Mouse (Mus musculus) heart, adult 2 months (tissue): ENCODE data around the gene Nos3. TPM values are rescaled to one million over a fixed set of nuclear protein-coding genes. Genes with fewer than 3 reads are reported as not detected.

ENCODE experiments used
- DNase-seq, 2 experiments: peaks; one replicate each; pipeline ENCODE4 v3.0.0; 2021
- H3K27ac ChIP-seq: fragments of 200-600 bp; 2 replicates; pipeline ENCODE4 v1.8.1; 2022
- H3K27me3 ChIP-seq: fragments of 200-500 bp; 2 replicates; pipeline ENCODE4 v1.6.1; 2012; ENCODE audit warnings: mild to moderate bottlenecking, low read length, inconsistent platforms, mixed read lengths; ENCODE audit not compliant: control insufficient read depth, insufficient read depth
- H3K36me3 ChIP-seq: fragments of 200-500 bp; 2 replicates; pipeline ENCODE4 v1.6.1; 2012; ENCODE audit warnings: low read length, inconsistent platforms; ENCODE audit not compliant: control insufficient read depth, insufficient read depth
- H3K4me1 ChIP-seq: fragments of 200-500 bp; 2 replicates; pipeline ENCODE4 v1.6.1; 2011; ENCODE audit warnings: low read length; ENCODE audit not compliant: control insufficient read depth, insufficient read depth
- H3K4me3 ChIP-seq: fragments of 200-600 bp; 2 replicates; pipeline ENCODE4 v1.8.1; 2022
- H3K79me2 ChIP-seq: fragments of 200-500 bp; replicated peaks from 2 replicates; pipeline ENCODE4 v1.6.1; 2012; ENCODE audit warnings: mild to moderate bottlenecking, inconsistent platforms, low read length, moderate library complexity, mixed read lengths; ENCODE audit not compliant: control insufficient read depth, insufficient read depth
- H3K9ac ChIP-seq: fragments of 200-500 bp; 2 replicates; pipeline ENCODE4 v1.6.1; 2012; ENCODE audit warnings: low read depth, mild to moderate bottlenecking, control low read depth, inconsistent platforms, low read length, mixed read lengths
- CTCF ChIP-seq: fragments of 200-600 bp; IDR thresholded peaks from 2 replicates; pipeline ENCODE4 v1.8.1; 2022; ENCODE audit warnings: antibody characterized with exemption, mild to moderate bottlenecking, moderate library complexity
- EP300 ChIP-seq: fragments of 200-500 bp; IDR thresholded peaks from 2 replicates; pipeline ENCODE4 v1.6.1; 2011; ENCODE audit warnings: low read depth, low read length, control low read depth; ENCODE audit not compliant: insufficient read depth
- POLR2A ChIP-seq: fragments of 200-500 bp; IDR thresholded peaks from 2 replicates; pipeline ENCODE4 v1.6.1; 2011; ENCODE audit warnings: mild to moderate bottlenecking, low read depth, low read length, control low read depth; ENCODE audit not compliant: insufficient read depth
- WGBS: fragments of 180-500 bp; shearing (Covaris S2); methylation state at CpG from one replicate; pipeline ENCODE4 v1.1.7; 2018; 5-methylcytosine and 5-hydroxymethylcytosine counted together
- intact Hi-C: fragments of 180-260 bp; cut with DNase I; formaldehyde crosslinking; loops from one replicate; pipeline ENCODE4 v1.15.1; 2025
- polyA plus RNA-seq: library from polyadenylated mRNA; depleted of rRNA; stranded (reverse); fragments of >200 nt; gene quantifications from 2 replicates; pipeline ENCODE4 v1.2.3, GENCODE M21; 2012
- total RNA-seq, 2 experiments: library from RNA; stranded (reverse); gene quantifications; 2 replicates each; pipeline ENCODE4 v1.2.3; 2021

The Nos3 gene
- total and polyA plus RNA-seq, 3 experiments: 23.5 to 30.7 (median 24.4) TPM

DNA sequence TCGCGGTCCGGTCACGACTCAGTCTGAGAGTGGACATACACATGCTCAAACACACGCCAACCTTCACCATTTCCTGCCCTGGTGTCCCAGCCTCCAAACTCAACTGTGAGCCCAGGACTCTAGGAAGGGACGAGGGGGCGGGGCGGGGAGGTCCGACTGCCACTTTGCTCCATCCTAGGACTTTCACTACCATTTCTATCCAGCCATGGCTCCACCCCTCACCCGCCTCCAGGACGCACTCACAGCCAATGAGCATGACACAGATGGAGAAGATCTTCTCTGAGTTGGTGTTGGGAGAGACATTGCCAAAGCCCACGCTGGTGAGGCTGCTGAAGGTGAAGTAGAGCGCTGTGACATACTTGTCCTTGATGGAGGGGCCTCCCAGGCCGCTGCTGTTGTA, 39.4 kb upstream of the Nos3 start:
- Histone ChIP-seq H3K27me3 (no peaks in the 10 kb centered on the region), H3K79me2 (no peaks in the 10 kb centered on the region), H3K4me3 (no peak overlapping the region), H3K4me1 (peaks cover under 1% of the 10 kb centered on the region; the same call in 1 of the 2 replicates), H3K9ac (no peak overlapping the region), H3K36me3 (no peaks in the 10 kb centered on the region), H3K27ac (no peak overlapping the region)
- 60% methylated on average over 14 of the region's 14 CpGs for WGBS
- peak in 1 of 2 experiments; percentile 19 for DNase-seq
- no peak for TF ChIP-seq EP300
- TF ChIP-seq POLR2A: no peak
- TF ChIP-seq CTCF: no peak
- intact Hi-C loops: no loop called here

- Histone ChIP-seq H3K4me3 (no peak overlapping the region), H3K4me1 (no peaks in the 10 kb centered on the region; the same call in 1 of the 2 replicates), H3K79me2 (no peaks in the 10 kb centered on the region), H3K27ac (peak overlapping the region; percentile 40), H3K9ac (no peak overlapping the region), H3K27me3 (no peaks in the 10 kb centered on the region), H3K36me3 (no peaks in the 10 kb centered on the region)
- peak in 1 of 2 experiments; percentile 24 for DNase-seq
- intact Hi-C loops: no loop called here
- WGBS: 76% methylated on average over 15 of the region's 15 CpGs
- TF ChIP-seq POLR2A: no peak
- TF ChIP-seq EP300: no peak
- no peak for TF ChIP-seq CTCF
These were observed 38.3 kb upstream of the Nos3 start for GRCm38 (mm10) chr5:24326166-24326841.

GRCm38 (mm10) chr5:24326842-24327417, 37.7 kb upstream of the Nos3 start:
- 37% methylated on average over 4 of the region's 4 CpGs for WGBS
- Histone ChIP-seq H3K27ac (peak overlapping the region; percentile 83), H3K36me3 (no peaks in the 10 kb centered on the region), H3K4me3 (no peak overlapping the region), H3K9ac (peak overlapping the region; percentile 7; the same call in 1 of the 2 replicates), H3K27me3 (no peaks in the 10 kb centered on the region), H3K79me2 (no peaks in the 10 kb centered on the region), H3K4me1 (no peaks in the 10 kb centered on the region; the same call in 1 of the 2 replicates)
- DNase-seq: peak; percentile 48 to 66
- intact Hi-C loops: no loop called here
- TF ChIP-seq CTCF: peak; percentile 13; the same call in 1 of the 2 replicates
- TF ChIP-seq EP300: no peak
- TF ChIP-seq POLR2A: peak; percentile 54; the same call in 1 of the 2 replicates

GRCm38 (mm10) chr5:24328813-24329211, 35.8 kb upstream of the Nos3 start:
- H3K9ac ChIP-seq: peak overlapping the region; percentile 65
- DNase-seq: peak in 1 of 2 experiments; percentile 45
- peak overlapping the region; percentile 83 for H3K27ac ChIP-seq
- TF ChIP-seq EP300: no peak
- TF ChIP-seq CTCF: no peak
- no peak for TF ChIP-seq POLR2A
- H3K79me2 ChIP-seq: no peaks in the 10 kb centered on the region
- WGBS: 53% methylated on average over 6 of the region's 6 CpGs
- no peaks in the 10 kb centered on the region for H3K36me3 ChIP-seq
- H3K4me1 ChIP-seq: no peaks in the 10 kb centered on the region
- H3K4me3 ChIP-seq: peak overlapping the region; percentile 38
- intact Hi-C loops: no loop called here
- H3K27me3 ChIP-seq: no peaks in the 10 kb centered on the region

- peak; percentile 72 to 85 for DNase-seq
- H3K9ac ChIP-seq: peak overlapping the region; percentile 65
- intact Hi-C loops: no loop called here
- no peaks in the 10 kb centered on the region for H3K79me2 ChIP-seq
- no peaks in the 10 kb centered on the region for H3K4me1 ChIP-seq
- H3K36me3 ChIP-seq: no peaks in the 10 kb centered on the region
- peak overlapping the region; percentile 38 for H3K4me3 ChIP-seq
- H3K27me3 ChIP-seq: no peaks in the 10 kb centered on the region
- H3K27ac ChIP-seq: peak overlapping the region; percentile 83
- WGBS: 22% methylated on average over 26 of the region's 27 CpGs
- TF ChIP-seq EP300: 0 out of 2 replicates have a peak, but pooled peaks have one; percentile 35
- no peak for TF ChIP-seq CTCF
- TF ChIP-seq POLR2A: peak; percentile 35; the same call in 1 of the 2 replicates
These were observed 35.2 kb upstream of the Nos3 start for GRCm38 (mm10) chr5:24329212-24329964.
